Mouse (Mus musculus) heart, embryonic 10.5 days (tissue): ENCODE measurements around the gene Pgpep1. TPM values are rescaled to one million over a fixed set of nuclear protein-coding genes. Genes with fewer than 3 reads are reported as not detected.

Experiments used
- DNase-seq: peaks from one replicate; pipeline ENCODE4 v3.0.0-alpha.2; 2017; ENCODE audit warnings: low spot score
- H3K27ac ChIP-seq: fragments of 300-500 bp; sonication (generic); 2 replicates; pipeline ENCODE4 v1.5.1; 2016; ENCODE audit warnings: mild to moderate bottlenecking
- H3K27me3 ChIP-seq: fragments of 300-500 bp; sonication (generic); 2 replicates; pipeline ENCODE4 v1.6.1; 2016; ENCODE audit warnings: mild to moderate bottlenecking; ENCODE audit not compliant: poor library complexity, insufficient read depth, severe bottlenecking
- H3K36me3 ChIP-seq: fragments of 300-500 bp; sonication (generic); 2 replicates; pipeline ENCODE4 v1.6.1; 2016; ENCODE audit warnings: mild to moderate bottlenecking, moderate library complexity
- H3K4me1 ChIP-seq: fragments of 300-500 bp; sonication (generic); 2 replicates; pipeline ENCODE4 v1.6.1; 2016; ENCODE audit warnings: mild to moderate bottlenecking
- H3K4me3 ChIP-seq: fragments of 300-500 bp; sonication (generic); 2 replicates; pipeline ENCODE4 v1.5.1; 2016; ENCODE audit warnings: mild to moderate bottlenecking, moderate library complexity
- H3K9me3 ChIP-seq: fragments of 300-500 bp; sonication (generic); 2 replicates; pipeline ENCODE4 v1.6.1; 2016; ENCODE audit warnings: mild to moderate bottlenecking, moderate library complexity
- whole genome bisulfite sequencing: fragments of 180-500 bp; shearing (Covaris S2); methylation state at CpG from one replicate; pipeline ENCODE4 v1.1.7; 2016; 5-methylcytosine and 5-hydroxymethylcytosine counted together
- polyA plus RNA-seq: library from polyadenylated mRNA; unstranded; fragments of >200 nt; fragmentation: Nextera tagmentation; extraction: Ambion mirVana; gene quantifications from 2 replicates; pipeline ENCODE4 v1.2.1, GENCODE M21; 2016

The Pgpep1 gene
- polyA plus RNA-seq, 1 experiment from 2014 or later: 42.0 TPM

DNA sequence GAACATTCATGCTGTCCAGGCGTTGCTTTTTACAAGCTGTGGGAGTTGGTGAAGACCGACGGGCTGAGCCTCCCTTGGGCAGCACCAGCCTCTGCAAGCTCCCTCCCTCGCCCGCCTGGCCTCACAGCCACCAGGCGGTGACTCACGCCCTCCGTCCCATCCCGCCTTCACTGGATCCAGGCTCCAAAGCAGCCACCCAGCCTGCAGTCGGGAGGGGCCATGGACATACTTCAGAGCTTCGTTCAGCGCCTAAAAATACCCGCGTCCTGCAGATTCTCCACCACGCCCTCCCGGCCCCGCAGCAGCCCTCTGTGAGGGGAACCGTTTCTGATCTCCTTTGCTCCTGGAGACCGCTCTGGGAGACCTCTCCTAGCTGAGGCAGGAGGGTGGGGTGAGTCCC lies 22.0 kb upstream of the Pgpep1 start:
- Histone ChIP-seq H3K4me3 (peak overlapping the region; percentile 40), H3K27ac (peak overlapping the region; percentile 90), H3K36me3 (peaks cover 33% of the 10 kb centered on the region), H3K27me3 (no peaks in the 10 kb centered on the region), H3K4me1 (peaks cover 23% of the 10 kb centered on the region), H3K9me3 (no peaks in the 10 kb centered on the region)
- peak; percentile 93 for DNase-seq
- WGBS: 3% methylated on average over 19 of the region's 19 CpGs

DNA sequence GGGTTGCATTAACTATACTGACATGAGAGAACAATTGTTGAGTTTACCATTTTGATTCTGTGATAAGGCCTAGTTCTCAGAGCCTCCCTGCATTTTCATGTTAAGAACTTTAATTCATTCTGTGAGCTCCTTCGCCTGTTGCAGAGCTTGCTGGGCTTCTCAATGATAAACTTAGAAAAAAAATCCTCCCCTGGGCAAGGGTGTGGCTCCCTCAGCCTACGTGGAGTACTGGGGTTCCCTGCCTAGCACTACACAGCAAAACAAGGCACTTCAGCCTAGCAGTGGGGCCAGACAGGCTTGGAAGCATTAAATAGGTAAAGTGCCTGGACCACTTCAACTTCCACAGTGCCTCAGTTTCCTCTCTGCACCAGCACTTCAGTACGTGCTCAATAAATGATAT lies 21.2 kb upstream of the Pgpep1 start:
- peak overlapping the region; percentile 90 for H3K27ac ChIP-seq
- no peak for DNase-seq
- H3K4me3 ChIP-seq: no peak overlapping the region
- H3K4me1 ChIP-seq: peaks cover 23% of the 10 kb centered on the region
- H3K27me3 ChIP-seq: no peaks in the 10 kb centered on the region
- no peaks in the 10 kb centered on the region for H3K9me3 ChIP-seq
- peaks cover 34% of the 10 kb centered on the region for H3K36me3 ChIP-seq
- 64% methylated on average over 3 of the region's 3 CpGs for WGBS

- peaks cover 27% of the 10 kb centered on the region for H3K4me1 ChIP-seq
- no peak for DNase-seq
- H3K4me3 ChIP-seq: no peak overlapping the region
- 83% methylated on average over 3 of the region's 3 CpGs for WGBS
- H3K36me3 ChIP-seq: peaks cover 39% of the 10 kb centered on the region
- H3K27ac ChIP-seq: no peak overlapping the region; the same call in 1 of the 2 replicates
- no peaks in the 10 kb centered on the region for H3K9me3 ChIP-seq
- H3K27me3 ChIP-seq: no peaks in the 10 kb centered on the region
These were observed 19.9 kb upstream of the Pgpep1 start for GRCm38 (mm10) chr8:70680039-70680438.

- Histone ChIP-seq H3K36me3 (peaks cover 39% of the 10 kb centered on the region), H3K27me3 (no peaks in the 10 kb centered on the region), H3K27ac (0 out of 2 replicates have a peak overlapping the region, but pooled peaks have one; percentile 17), H3K4me3 (no peak overlapping the region), H3K9me3 (no peaks in the 10 kb centered on the region), H3K4me1 (peaks cover 33% of the 10 kb centered on the region)
- 91% methylated on average over 4 of the region's 4 CpGs for WGBS
- DNase-seq: no peak
These were observed 19.2 kb upstream of the Pgpep1 start for GRCm38 (mm10) chr8:70679404-70679803.

GRCm38 (mm10) chr8:70678679-70679078 lies 18.5 kb upstream of the Pgpep1 start:
- Histone ChIP-seq H3K4me1 (peaks cover 37% of the 10 kb centered on the region), H3K9me3 (no peaks in the 10 kb centered on the region), H3K27me3 (no peaks in the 10 kb centered on the region), H3K36me3 (peaks cover 39% of the 10 kb centered on the region), H3K27ac (no peak overlapping the region), H3K4me3 (no peak overlapping the region)
- no peak for DNase-seq

DNA sequence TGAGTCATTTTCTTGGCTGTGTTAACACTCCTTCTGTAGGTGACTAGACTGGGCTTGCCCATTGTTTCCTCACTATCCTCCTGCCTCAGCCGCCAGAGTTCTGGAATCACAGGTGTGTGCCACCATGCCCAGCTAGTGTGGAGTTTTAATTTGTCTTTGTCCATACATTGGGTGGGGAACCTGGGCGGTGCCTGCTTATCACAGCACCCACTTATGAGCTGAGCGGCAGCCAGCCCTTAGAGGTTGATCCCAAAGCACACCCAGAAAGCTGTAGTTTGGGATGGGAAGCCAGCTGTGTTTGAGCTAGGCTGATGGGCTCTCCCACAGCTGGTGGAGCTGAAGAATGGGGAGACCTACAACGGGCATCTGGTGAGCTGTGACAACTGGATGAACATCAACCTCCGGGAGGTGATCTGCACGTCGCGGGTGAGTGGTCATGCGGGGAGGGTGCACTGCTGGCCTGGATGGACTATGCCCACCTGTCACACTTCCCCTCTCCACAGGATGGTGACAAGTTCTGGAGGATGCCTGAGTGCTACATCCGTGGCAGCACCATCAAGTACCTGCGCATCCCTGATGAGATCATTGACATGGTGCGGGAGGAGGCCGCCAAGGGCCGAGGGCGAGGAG lies 17.4 kb upstream of the Pgpep1 start:
- Histone ChIP-seq H3K36me3 (peaks cover 39% of the 10 kb centered on the region), H3K9me3 (no peaks in the 10 kb centered on the region), H3K27me3 (no peaks in the 10 kb centered on the region), H3K4me1 (peaks cover 39% of the 10 kb centered on the region), H3K27ac (no peak overlapping the region; the same call in 1 of the 2 replicates), H3K4me3 (no peak overlapping the region)
- 91% methylated on average over 15 of the region's 15 CpGs for WGBS
- no peak for DNase-seq

- DNase-seq: no peak
- Histone ChIP-seq H3K9me3 (no peaks in the 10 kb centered on the region), H3K4me1 (peaks cover 29% of the 10 kb centered on the region), H3K4me3 (no peak overlapping the region), H3K36me3 (peaks cover 39% of the 10 kb centered on the region), H3K27me3 (no peaks in the 10 kb centered on the region), H3K27ac (peak overlapping the region; percentile 95; the same call in 1 of the 2 replicates)
- WGBS: 72% methylated on average over 1 of the region's 1 CpGs
These were observed 15.1 kb upstream of the Pgpep1 start for GRCm38 (mm10) chr8:70675336-70675735.

DNA sequence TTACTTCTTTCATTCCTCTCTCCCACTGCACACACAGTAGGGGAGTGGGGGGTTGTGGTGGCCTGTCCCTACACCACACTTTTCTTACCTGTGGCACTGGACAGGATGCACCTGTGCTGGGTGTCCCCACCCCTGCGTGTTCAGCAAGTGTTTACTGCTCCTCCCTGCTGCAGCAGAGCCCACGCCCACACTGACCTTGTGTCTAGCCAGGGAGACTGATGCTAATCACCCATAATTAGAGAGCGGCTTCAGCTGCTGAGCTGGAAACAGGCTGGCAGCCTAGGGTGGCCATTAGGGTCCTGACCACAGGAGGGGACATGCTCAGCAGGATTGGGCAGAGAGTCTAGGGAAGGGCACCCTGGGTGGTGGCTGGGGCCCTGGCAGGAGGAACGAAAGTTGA lies 14.5 kb upstream of the Pgpep1 start:
- Histone ChIP-seq H3K4me3 (no peak overlapping the region; the same call in 1 of the 2 replicates), H3K27ac (peak overlapping the region; percentile 95), H3K27me3 (no peaks in the 10 kb centered on the region), H3K4me1 (peaks cover 25% of the 10 kb centered on the region), H3K9me3 (no peaks in the 10 kb centered on the region), H3K36me3 (peaks cover 32% of the 10 kb centered on the region)
- WGBS: 80% methylated on average over 4 of the region's 4 CpGs
- no peak for DNase-seq

DNA sequence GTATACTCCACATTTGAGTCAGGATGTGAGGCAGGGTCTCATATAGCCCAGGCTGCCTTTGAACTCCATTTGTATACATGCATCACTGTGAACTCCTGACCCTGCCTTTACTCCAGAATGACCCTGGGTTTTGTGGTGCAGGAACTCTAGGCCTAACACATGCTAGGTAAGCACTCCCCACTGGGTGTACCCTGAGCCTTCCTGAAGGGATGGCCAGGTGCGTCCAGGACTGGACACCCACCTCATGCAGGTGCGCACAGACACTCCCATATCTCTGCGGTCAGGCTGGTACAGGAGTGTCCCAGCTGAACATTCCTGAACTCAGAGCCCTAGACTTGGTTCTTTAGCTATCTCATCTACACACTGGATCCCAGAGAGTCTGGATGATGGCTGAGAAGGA lies 13.9 kb upstream of the Pgpep1 start:
- Histone ChIP-seq H3K27me3 (no peaks in the 10 kb centered on the region), H3K4me1 (peaks cover 25% of the 10 kb centered on the region), H3K9me3 (no peaks in the 10 kb centered on the region), H3K4me3 (peak overlapping the region; percentile 69), H3K36me3 (peaks cover 26% of the 10 kb centered on the region), H3K27ac (peak overlapping the region; percentile 95)
- DNase-seq: no peak
- 87% methylated on average over 3 of the region's 3 CpGs for WGBS

DNA sequence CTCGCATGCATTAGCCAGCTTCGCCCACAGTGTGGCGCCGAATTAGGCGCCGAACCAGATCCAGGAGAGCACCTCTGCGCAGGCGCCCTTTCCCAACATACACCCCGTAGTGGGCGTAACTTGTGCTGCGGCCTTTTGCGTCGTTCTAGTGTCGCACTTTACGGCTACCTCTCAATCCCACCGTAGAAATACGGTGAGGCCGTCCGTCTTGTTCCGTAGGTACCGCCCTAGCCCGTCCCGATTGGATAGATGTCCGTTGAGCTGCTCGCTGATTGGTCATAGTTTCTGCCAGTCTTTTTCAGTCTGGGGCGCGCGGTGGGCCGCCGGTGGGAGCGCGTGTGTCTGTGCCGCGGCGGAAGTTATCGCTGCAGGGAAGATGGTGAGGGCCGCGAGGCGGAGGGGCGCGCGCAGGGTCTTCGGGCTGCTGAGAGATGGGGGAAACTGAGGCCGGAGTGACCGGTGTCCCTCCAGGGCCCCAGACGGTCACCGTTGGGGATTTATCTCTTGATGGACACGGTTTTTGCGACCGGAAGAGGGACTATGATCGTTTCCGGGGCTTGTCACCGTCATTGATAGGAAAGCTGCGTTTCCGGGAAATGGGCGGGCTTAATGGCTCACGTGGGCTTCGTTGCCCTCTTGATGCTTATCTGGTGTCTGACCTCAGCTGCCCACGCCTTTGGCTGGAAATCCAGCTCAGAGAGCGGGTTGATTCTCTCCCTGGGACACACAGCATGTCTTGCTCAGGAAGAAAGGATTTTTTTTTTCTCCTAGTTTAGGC lies 13.1 kb upstream of the Pgpep1 start, which contains the start of gene Lsm4:
Gene Lsm4, plus strand, starts transcription at position 170 of the 778 bp plus-strand sequence.
- Histone ChIP-seq H3K9me3 (no peaks in the 10 kb centered on the region), H3K27ac (peak within 1 kb of the TSS; percentile 95), H3K4me3 (peak within 1 kb of the TSS; percentile 69), H3K36me3 (peaks cover 19% of the 10 kb centered on the region), H3K4me1 (peaks cover 25% of the 10 kb centered on the region), H3K27me3 (no peaks in the 10 kb centered on the region)
- whole genome bisulfite sequencing: under 1% methylated on average over 60 of the region's 60 CpGs
- peak; percentile 99 for DNase-seq

GRCm38 (mm10) chr8:70672325-70673078 lies 12.3 kb upstream of the Pgpep1 start:
- Histone ChIP-seq H3K27ac (peak overlapping the region; percentile 95), H3K36me3 (peaks cover 11% of the 10 kb centered on the region), H3K9me3 (no peaks in the 10 kb centered on the region), H3K4me3 (peak overlapping the region; percentile 69), H3K4me1 (peaks cover 25% of the 10 kb centered on the region), H3K27me3 (no peaks in the 10 kb centered on the region)
- no peak for DNase-seq
- 38% methylated on average over 19 of the region's 19 CpGs for WGBS

DNA sequence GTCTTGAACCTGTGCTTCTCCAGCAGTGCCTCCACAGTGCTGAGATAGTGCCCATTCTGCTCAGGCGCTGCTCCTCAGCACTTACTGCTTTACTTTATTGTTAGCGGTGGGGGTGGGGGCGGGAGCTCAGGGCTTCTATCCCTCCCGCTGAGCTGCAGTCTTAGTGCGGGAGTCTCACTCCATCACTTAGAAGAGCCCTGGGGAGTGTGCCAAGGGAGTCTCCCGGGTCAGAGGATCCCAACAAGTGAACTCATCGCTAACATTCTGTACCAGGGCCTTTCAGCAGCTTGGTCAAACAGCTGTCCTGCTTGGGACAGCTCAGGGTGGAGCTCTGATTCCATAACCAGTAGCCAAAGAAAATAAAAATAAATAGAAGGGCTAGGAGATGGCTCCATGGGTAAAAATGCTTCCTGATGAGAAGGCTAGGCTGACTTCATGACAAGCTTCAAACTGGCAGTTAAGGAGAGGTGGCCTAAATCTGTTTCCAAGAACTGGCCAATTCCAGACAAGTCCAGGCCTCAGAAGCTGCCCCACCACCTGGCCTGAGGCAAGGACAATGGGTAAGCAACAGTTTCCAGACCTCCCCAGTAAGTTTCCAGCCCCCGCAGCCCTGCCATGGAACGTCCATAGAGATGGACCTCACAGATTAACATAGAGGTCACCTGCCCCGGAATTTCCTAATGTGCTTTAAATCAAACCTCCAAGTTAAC lies 11.6 kb upstream of the Pgpep1 start:
- Histone ChIP-seq H3K9me3 (no peaks in the 10 kb centered on the region), H3K4me3 (no peak overlapping the region), H3K4me1 (peaks cover 25% of the 10 kb centered on the region), H3K27ac (peak overlapping the region; percentile 95; the same call in 1 of the 2 replicates), H3K36me3 (peaks cover 7% of the 10 kb centered on the region), H3K27me3 (no peaks in the 10 kb centered on the region)
- DNase-seq: no peak
- 61% methylated on average over 10 of the region's 10 CpGs for WGBS
